Mouse (Mus musculus): ENCODE results near the gene Podxl. TPM values are rescaled to one million over a fixed set of nuclear protein-coding genes. Genes with fewer than 3 reads are reported as not detected.

Gene Podxl
- total RNA-seq (2021), result 10 to 100 TPM; 13.1 to 28.0 TPM
- long read RNA-seq, experiment 1, full-length matches to known transcripts, result 5 of 11 reads
- long read RNA-seq, experiment 1, partial matches to known transcripts, result 2 of 11 reads
- long read RNA-seq, experiment 1, other reads (novel, unspliced or antisense), result 4 of 11 reads
- long read RNA-seq, experiment 2, full-length matches to known transcripts, result 6 of 14 reads
- long read RNA-seq, experiment 2, partial matches to known transcripts, result 1 of 14 reads
- long read RNA-seq, experiment 2, other reads (novel, unspliced or antisense), result 7 of 14 reads

DNA sequence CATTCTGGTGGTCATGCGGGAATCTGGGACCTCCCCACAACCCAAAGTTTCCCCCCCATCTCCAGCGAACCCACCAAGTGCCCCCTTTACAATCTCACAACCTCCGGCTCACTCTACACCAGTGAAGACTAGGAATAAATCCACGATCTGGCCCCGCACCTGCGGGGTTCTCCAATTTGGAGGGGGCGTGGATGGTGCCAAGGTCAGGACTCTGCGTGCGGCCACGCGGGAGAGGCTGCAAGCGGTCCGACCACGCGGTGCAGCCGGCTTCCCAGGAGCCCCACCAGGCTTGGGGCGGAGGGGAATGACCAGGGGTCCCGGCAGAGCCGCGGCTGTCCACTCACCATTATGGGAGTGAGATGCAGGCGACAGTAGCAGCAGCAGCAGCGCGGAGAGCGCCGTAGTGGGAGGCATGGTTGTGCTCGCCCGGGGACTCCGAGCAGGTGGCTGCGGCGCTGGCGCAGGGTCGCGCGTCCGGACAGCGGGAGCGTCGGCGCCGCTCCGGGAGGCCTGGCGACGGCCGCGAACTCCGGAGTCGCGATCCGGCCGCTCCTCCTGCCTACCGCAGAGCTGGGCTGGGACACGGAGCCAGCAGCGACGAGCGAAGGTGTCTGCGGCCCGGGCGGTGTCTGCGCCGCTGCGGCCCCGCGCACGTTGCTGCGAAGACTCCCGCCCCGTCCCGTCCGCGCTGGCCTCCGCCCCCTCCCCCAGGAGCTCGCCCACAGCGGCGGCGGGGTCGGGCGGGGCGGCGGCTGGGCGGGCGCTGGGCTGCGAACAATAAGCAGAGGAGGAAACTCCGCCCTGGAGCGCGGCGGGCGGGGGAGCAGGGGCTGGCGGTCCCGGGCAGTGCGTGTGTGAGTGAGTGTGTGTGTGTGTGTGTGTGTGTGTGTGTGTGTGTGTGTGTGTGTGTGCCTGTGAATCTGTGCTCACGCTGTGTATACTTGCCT, at the start of gene Podxl:
TSS of gene Podxl (minus strand) at position 747 of the 947 bp plus-strand sequence.
- DNase-seq (ENCODE audit: low spot score), result peak; percentile 52

DNA sequence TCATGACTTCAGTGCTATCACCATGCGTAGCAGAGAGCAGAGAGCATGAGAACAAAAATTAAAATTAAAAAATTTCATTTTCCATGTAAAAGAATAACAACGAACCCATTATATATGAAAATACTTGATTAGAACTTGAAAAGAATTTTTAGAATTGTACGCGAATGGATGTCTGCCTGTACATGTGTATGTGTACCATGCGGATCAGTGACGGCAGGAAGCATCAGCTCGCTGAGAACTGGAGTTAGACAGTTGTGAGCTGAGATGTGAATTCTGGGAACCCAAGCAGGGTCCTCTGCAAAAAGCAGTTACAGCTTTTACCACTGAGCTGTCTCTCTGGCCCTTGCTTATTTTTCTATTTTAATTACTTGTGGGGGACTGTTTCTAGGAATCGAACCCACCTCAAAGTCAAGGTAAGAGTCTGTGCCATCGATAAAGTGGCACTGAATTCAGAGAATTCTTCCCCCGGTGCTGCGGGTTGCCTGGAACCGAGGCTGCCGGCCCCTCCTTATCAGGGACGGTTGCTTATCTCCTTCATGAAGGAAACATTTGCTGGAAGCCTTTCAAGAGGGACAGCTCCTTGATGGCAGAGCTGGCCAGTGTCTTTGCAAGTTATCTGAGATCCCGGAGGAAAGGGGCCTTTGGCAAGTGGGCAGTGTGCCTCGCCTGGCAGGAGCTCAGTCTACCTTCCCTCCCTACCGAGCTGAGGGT, 48.9 kb upstream of the Podxl start:
- no peak for DNase-seq (ENCODE audit: low spot score)

DNA sequence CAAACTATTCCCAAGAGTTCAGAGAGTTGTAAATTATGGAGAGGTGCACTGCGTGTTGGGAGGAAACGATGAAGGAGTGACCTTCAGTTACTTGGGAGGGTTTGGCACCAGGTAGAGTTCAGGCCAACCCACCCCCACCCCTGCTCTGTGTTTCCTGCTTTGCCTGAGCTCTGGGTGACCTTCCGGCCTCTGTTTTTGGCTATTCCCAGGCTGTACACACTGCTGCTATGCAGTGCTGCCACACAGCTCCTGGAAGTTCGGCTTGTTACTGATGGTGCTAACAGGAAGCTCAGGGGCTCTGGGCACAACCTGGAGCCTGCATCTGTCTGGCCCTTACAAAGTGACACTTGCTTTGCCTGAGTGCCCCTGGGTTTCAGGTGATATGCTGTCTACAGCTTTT, 42.6 kb upstream of the Podxl start:
- DNase-seq (ENCODE audit: low spot score), result no peak

DNA sequence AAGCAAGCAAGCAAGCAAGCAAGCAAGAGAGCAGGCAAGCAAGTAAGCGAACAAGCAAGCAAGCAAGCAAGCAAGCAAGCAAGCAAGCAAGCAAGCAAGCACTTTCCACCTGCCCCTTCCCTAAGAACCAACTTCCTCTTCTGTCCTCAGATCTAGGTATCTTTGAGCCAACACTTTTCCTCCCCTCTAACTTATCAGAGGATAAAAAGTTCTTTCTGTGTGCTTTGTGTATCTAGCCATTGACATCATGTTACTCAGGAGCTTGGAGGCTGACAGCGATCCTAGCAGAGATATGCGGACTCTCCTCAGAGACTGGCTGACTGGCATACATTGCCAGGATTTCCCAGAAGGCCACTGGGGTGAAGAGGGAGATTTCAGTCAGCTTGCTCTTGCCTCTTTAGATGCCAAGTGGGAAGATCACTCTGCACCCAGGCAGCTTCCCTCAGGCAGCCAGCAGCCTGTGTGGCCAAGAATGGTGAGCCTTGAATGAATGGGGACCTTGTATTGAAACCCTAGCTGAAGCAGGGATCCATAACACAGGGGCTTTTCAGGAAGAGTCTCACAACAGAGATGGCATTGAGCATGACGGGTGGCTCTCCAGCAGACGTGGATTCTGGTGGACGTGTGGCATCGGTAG, 41.0 kb upstream of the Podxl start:
- no peak for DNase-seq (ENCODE audit: low spot score)

DNA sequence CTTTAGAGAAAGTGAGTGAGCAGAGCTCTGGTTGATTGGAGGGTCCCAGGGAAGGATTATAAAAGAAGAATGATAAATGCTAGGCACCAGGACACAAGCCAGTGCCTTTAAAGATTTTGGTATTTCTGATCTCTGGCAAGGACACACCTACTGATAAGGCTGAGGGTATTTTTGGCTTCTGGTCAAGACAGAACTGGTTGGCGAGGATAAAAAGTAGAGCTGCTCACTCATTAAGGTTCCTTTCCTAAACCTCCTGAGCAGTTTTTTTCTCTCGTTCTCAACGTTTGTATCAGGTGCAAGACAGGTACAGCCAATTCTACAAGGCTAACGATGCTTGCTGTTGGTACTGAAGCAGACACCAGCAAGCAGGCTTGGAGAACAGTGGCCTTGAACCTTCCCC, 38.7 kb upstream of the Podxl start:
- DNase-seq (ENCODE audit: low spot score), result no peak

DNA sequence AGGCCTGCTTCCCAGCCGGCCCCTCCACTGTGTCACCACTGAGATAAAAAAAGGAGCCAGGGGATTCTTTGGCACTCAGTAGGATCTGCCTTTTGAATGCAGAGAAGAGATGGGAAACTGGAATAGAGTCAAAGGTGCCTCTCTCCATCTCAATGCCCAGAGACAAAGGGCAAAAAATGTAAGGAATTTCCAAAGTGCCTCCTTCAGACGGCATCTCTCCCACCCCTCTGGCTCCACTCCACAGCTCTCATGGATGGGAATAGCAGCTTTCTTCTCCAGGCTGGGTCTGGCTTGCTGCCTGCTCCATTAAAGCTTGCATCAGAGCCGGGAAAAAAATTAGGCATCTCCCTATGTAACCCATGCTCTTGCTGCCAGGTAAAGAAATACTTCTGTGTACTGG, 37.4 kb upstream of the Podxl start:
- no peak for DNase-seq (ENCODE audit: low spot score)

DNA sequence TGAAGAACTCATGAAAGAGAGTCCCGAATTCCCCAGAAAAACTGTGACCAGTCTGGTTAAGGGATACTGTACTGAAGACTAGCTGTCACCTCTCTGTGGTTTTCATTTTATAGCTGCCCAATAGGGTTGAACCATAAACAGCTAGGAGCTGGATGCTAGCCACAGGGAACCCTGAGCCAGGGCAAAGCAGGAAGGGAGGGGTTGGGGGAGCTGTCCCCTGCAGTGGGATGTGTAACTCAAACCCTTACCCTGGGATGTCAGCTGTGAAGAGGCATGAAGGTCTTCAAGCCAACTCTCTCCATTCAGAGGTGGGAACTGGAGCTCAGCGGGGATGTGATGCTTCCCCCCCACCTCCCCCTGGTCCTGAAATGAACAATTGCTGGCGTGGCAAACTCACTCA, 36.1 kb upstream of the Podxl start:
- no peak for DNase-seq (ENCODE audit: low spot score)

DNA sequence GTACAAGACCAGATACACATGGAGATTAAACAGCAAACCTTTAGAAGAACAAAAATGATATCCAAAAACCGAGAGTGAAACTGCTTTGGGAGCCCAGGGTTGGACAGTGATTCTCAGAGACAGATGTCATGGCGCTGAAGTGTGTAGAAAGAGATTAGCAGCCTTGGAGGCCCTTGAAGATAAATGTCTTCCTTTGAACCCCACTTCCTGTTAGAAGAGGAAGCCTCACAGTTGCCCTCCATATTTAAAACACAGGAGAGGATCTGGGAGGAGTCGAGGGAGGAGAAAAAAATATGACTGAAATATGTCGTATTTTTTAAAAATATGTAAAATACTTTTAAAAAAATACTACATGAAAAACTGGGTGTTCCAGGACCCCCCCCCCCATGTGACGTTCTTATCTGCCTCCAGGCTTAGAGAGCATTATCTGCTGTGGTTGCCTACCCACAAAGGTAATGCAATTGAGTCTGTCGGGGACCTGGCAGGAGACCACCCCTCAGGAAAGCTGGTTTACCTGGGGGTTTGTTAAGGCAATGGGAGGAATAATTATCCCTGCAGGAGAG, 34.6 kb upstream of the Podxl start:
- no peak for DNase-seq (ENCODE audit: low spot score)

DNA sequence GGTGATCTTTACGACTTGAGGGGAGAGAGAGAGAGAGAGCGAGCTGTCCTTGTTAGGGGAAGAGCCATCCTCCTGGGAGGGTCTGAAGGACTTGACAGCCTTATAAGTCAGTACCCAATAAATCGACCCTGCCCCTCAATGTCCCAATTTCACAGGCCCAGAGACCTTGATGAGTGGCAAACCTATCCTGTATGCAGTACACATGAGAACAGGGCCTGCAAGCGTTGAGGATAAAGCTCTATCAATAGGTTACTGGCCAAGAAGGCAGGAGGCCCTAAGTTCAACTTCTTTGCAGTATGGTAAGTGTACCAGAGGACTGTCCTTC, 33.3 kb upstream of the Podxl start:
- DNase-seq (ENCODE audit: low spot score), result no peak

DNA sequence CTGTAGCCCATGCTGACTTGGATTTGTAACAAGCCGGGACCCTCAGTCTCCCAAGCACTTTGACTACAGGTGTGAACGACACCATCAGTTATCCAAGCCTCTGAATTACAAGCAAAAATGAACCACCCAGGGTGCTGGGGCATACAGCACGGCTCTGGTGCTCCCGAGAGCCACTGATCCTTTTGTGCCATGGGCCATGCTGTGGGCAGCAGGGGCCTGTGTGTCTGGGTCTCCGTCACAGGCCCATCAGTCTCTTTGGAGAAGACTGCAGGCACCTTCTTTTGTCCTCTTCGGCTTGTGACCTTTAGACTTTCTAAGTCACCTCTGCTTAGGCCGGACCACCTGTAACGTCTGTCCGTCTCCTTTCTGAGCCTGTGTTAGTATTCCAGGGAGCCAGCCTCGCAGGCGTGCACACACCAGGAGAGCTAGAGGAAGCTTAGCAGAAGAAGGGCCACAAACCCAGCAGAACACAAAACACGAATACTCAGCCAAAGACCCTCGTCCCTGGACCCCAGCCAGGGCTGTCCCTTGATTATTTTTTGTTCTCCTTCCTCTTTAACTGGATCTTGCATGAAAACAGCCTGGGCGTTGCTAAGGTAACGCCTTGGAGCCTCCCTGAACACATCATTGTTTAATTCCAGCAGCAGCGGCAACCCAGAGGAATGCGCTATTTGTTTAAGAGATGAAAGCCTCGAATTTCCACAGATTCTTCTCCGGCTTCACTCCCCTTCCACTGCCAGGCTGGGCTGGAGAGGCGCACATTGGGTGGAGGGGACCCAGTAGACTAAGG, 32.8 kb upstream of the Podxl start:
- DNase-seq (ENCODE audit: low spot score), result peak; percentile 13

DNA sequence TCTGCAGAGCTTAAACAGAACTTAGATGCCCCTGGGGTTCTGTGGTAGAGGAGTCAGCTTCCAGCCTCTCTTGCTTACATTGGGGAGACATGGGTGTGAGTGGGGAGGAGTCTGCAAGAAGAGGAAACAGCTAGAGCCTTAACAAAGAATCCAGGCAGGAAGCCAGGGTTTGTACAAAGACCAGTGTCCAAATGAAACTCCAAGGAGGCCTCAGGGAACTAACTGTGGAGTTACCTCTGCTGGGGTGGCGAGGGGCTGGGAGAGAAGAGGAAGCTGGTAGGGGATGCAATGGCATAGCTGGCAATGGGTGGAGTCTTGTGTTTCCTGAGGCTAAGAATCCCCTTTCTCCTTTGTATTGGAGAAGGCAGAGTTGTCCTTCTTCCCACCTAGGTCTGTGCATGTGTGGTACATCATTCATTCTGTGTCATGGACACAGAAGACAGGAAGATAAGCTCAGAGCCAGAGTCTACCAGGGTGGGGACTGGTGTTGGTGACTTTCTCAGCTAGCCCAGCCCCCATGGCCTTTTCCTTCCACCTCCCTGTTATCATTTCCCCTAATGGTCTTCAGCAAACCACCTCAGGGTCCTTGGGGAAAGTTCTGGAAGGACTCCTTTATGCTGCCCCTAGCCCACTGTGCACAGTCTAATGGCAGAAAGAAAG, 28.9 kb upstream of the Podxl start:
- no peak for DNase-seq (ENCODE audit: low spot score)

DNA sequence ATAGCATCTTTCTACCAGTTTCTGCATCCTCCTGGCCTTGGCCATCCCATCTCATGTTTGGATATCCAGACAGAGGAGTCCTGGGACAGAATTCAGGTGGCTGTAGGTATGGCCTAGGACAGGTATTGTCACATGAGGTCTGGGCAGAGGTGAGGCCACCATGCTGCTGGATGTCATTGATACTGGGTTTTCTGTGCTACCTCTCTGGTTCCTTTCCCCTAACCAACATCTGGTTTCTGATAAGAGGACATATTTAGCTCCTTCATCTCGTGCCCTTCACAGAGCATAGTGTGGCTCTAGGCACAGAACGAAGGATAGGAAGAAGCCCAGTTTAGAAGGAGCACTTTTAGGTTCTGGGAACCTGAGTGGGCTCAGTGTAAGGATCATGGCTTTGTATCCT, 28.3 kb upstream of the Podxl start:
- no peak for DNase-seq (ENCODE audit: low spot score)

DNA sequence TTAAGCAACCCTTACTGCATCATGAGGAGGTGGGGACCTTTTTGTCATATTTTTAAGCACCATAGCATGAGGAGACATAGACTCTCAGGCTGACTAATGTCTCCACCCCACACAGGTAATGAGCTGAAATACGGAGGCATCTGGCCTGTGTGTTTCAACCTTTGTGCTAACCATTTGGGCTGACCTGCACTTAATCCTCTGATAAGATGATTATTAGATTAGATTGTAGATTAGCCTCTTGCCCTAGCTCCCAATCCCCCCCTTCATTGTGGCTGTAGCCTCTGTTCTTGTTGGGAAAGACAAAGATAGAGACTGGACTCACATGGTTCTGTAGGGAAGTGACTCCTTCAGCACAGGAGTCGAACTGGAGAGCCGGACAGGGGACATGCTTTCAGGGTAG, 27.9 kb upstream of the Podxl start:
- no peak for DNase-seq (ENCODE audit: low spot score)

DNA sequence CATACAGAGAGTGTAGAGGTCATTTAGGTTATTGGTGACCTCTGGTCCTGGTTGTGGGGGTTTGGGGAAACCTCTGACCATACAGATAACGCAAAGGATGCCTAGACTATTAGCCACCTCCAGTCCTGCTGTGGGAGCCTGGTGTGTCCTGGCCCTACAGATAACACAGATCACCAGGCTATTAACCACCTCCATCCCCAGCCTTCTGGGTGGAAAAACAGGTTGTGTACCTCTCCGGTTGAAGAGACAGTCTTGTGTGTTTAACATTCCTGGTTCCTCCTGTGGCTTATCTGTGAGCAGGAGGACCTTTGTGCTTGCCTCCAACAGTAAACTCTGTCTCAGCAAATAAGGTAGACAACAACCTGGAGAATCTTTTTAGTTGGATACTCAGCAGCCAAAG, 27.0 kb upstream of the Podxl start:
- DNase-seq (ENCODE audit: low spot score), result no peak

DNA sequence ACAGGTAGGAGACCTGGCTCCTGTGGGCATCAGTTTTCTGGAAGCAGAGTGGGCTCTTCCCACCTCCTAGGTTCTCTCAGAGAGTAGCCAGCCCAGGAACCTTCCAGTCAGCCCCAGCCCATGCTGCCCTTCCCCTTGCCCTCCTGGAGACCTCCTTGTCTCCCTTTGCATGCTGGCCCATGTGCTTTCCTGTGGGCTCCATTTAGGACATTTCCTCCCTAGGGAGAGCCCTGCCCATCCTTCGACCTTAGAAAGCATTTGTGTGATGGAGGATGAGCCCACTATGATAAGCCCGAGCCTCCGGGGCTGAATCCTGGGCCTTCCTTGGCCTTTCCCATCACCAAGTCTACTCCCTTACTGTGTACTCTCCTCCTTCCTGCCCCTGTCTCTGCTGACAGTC, 25.5 kb upstream of the Podxl start:
- DNase-seq (ENCODE audit: low spot score), result no peak

DNA sequence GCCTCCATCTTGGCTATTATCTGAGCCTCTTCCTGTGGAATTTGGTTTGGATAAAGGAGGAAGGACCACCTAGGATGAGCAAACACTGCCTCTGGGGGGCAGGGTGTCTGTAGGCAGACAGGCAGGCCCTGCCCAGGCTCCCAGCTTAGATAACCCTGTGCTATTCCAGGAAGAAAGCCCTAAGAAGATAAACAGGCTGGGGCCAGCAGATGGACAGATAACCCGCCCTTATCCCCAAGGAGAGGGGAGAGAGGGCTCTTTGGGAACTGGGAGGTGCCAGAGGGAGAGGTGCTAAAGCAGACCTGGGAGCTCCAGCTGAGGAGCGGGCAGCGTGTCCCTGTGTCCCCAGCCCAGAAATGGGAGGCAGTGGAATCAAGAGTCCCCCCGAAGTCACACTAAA, 23.9 kb upstream of the Podxl start:
- DNase-seq (ENCODE audit: low spot score), result no peak

DNA sequence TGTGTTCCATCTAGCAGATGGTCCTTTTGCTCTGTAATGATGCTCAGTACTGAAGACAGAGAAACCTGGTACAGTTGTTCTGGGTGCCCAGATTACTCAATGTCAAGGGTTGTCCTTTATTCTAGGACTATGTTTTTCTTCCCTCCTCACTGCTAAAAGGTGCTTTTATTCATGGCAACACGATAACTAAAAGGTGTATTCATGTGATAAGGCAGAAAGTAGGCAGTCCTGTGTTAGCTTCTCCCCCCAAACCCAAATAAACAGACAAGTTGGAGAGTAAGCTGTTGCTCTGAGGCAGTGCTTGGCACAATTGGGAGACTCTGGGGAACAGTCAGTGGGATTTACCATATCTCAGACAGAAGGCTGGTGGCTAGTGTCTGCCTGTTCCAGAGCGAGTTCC, 22.3 kb upstream of the Podxl start:
- no peak for DNase-seq (ENCODE audit: low spot score)

DNA sequence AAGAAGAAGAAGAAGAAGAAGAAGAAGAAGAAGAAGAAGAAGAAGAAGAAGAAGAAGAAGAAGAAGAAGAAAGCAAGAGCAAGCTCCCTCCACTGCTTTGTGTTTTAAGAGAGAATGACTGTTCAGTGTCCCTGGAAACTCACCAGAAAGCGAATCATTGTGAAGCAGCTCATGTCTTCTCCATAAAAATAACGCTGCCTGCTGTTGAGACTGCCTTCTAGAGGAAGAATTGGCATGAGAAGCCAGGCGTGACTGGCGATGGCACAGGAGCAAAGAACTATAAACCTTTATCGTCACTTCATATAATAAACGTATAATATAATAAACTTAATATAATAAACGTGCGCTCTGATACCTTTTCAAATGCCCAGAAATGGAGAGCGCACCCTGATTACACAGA, 12.4 kb upstream of the Podxl start:
- no peak for DNase-seq (ENCODE audit: low spot score)

DNA sequence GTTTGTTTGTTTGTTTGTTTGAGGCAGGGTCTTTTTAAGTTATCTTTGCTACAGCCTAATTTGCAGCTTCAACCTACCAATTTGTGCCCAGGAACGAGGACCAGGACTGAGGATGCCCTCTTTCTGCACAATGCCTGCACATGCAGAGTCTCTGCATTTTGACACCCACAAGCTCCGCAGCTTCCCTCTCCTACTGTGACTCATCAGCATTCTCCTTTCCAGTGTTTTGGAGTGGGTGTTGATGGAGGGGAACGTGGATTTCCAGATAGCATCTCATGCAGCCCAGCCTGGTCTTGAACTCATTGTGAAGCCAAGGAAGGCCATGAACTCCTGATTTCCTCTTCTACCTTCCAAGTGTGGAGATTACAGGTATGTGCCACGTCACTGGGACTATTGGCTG, 11.3 kb upstream of the Podxl start:
- DNase-seq (ENCODE audit: low spot score), result no peak

DNA sequence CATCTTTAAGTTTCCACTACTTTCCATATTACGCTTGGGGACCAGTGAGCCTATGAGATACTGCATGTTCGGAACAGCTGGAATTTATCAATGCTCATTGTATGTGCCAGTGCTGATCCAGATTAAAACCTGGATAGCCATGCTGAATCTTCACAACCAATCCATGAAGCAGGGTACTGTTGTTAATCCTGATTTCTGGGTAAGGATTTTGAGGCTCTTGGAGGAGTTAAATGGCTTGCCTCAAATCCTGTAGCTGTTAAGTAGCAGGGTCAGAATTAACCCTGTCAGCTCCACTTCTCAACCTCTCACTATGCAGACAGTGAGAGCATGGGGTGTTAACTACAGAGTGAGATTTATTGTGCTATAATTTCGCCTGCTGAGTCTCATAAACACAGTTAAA, 7.7 kb upstream of the Podxl start:
- DNase-seq (ENCODE audit: low spot score), result no peak
